Mouse (Mus musculus) neural tube, embryonic 11.5 days (tissue): Measurements from ENCODE around the gene Elmsan1. TPM values are rescaled to one million over a fixed set of nuclear protein-coding genes. Genes with fewer than 3 reads are reported as not detected.
"Not testable (repeated sequence)": the region's sequence is repeated elsewhere in the genome, so short reads cannot be mapped to it uniquely, and the experiment has no call there.

Source experiments
- ATAC-seq: fragments of 200-750 bp; cut with Nextera tagmentation; 2 replicates; pipeline ENCODE4 v1.8.0; 2017; ENCODE audit warnings: moderate number of reproducible peaks, mild to moderate bottlenecking, moderate TSS enrichment, moderate library complexity; ENCODE audit not compliant: insufficient read depth, low FRiP score, low TSS enrichment
- DNase-seq: peaks from one replicate; pipeline ENCODE4 v3.0.0-alpha.2; 2015; ENCODE audit warnings: low spot score
- H3K27ac ChIP-seq: fragments of 300-500 bp; sonication (generic); 2 replicates; pipeline ENCODE4 v1.5.1; 2014; ENCODE audit warnings: low read depth, mild to moderate bottlenecking, low read length
- H3K27me3 ChIP-seq: fragments of 300-500 bp; sonication (generic); 2 replicates; pipeline ENCODE4 v1.6.1; 2014; ENCODE audit warnings: mild to moderate bottlenecking, low read length, mixed read lengths; ENCODE audit not compliant: control insufficient read depth, insufficient read depth
- H3K36me3 ChIP-seq: fragments of 300-500 bp; sonication (generic); 2 replicates; pipeline ENCODE4 v1.6.1; 2014; ENCODE audit warnings: mild to moderate bottlenecking, low read length, moderate library complexity, mixed read lengths; ENCODE audit not compliant: control insufficient read depth, insufficient read depth
- H3K4me1 ChIP-seq: fragments of 300-500 bp; sonication (generic); 2 replicates; pipeline ENCODE4 v1.6.1; 2014; ENCODE audit warnings: low read length, mixed read lengths; ENCODE audit not compliant: control insufficient read depth, insufficient read depth
- H3K4me2 ChIP-seq: fragments of 300-500 bp; sonication (generic); 2 replicates; pipeline ENCODE4 v1.6.1; 2014; ENCODE audit warnings: low read depth, mild to moderate bottlenecking, moderate library complexity
- H3K4me3 ChIP-seq: fragments of 300-500 bp; sonication (generic); 2 replicates; pipeline ENCODE4 v1.5.1; 2014; ENCODE audit warnings: low read depth, low read length
- H3K9ac ChIP-seq: fragments of 300-500 bp; sonication (generic); 2 replicates; pipeline ENCODE4 v1.6.1; 2014; ENCODE audit warnings: mild to moderate bottlenecking, low read length
- H3K9me3 ChIP-seq: fragments of 300-500 bp; sonication (generic); 2 replicates; pipeline ENCODE4 v1.6.1; 2016; ENCODE audit warnings: low read length; ENCODE audit not compliant: control insufficient read depth
- WGBS: fragments of 180-500 bp; shearing (Covaris S2); extraction: QIAGEN DNeasy Blood & Tissue Kit; methylation state at CpG from one replicate; pipeline ENCODE4 v1.1.7; 2014; 5-methylcytosine and 5-hydroxymethylcytosine counted together
- polyA plus RNA-seq: library from polyadenylated mRNA; unstranded; fragments of >200 nt; fragmentation: Nextera tagmentation; extraction: Ambion mirVana; gene quantifications from 2 replicates; pipeline ENCODE4 v1.2.1, GENCODE M21; 2014

Gene Elmsan1
- polyA plus RNA-seq, 1 experiment from 2014 or later = 4.4 TPM

DNA sequence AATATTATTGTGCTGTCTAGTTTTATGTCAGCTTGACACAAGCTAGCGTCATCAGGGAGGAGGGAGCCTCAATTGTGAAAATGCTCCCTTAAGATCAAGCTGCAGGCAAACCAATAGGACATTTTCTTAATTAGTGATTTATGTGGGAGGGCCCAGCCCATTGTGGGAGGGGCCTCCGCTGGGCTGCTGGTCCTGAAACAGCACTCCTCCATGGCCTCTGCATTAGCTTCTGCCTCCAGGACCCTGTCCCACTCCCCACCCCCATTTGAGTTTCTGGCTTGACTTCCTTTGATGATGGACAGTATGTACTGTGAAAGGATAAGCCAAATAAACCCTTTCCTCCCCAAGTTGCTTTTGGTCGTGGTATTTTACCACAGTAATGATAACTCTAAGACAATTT is 111.7 kb downstream of the Elmsan1 start:
- ATAC-seq = no peak
- no peak for DNase-seq
- H3K4me2 ChIP-seq = no peak overlapping the region
- no peak overlapping the region for H3K9ac ChIP-seq
- no peaks in the 10 kb centered on the region for H3K4me1 ChIP-seq
- no peaks in the 10 kb centered on the region for H3K27me3 ChIP-seq
- H3K27ac ChIP-seq = no peak overlapping the region
- WGBS = 77% methylated on average over 3 of the region's 3 CpGs
- no peak overlapping the region for H3K4me3 ChIP-seq
- H3K36me3 ChIP-seq = no peaks in the 10 kb centered on the region
- no peaks in the 10 kb centered on the region for H3K9me3 ChIP-seq

DNA sequence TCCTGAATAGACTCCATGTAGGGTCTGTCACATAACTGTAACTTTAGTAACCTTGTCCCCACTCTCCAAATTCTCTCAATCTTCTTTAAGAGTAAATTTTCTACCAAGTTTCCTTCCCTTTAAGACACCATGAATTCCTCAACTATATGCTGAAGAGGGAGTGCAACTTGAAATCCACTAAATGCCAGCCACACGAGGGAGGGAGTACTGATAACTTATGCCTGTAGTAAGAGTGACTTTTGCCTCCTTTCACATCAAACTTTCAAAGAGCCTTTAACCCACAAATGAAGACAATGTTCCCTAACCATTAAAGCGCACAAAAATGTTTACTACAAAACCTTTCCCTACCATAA is 117.2 kb downstream of the Elmsan1 start:
- WGBS = 63% methylated on average over 2 of the region's 2 CpGs
- Histone ChIP-seq H3K27ac (no peak overlapping the region), H3K9ac (peak overlapping the region; percentile 67), H3K4me3 (peak overlapping the region; percentile 34), H3K27me3 (no peaks in the 10 kb centered on the region), H3K4me2 (peak overlapping the region; percentile 79), H3K36me3 (no peaks in the 10 kb centered on the region), H3K9me3 (no peaks in the 10 kb centered on the region), H3K4me1 (no peaks in the 10 kb centered on the region)
- no peak for DNase-seq
- no peak for ATAC-seq

DNA sequence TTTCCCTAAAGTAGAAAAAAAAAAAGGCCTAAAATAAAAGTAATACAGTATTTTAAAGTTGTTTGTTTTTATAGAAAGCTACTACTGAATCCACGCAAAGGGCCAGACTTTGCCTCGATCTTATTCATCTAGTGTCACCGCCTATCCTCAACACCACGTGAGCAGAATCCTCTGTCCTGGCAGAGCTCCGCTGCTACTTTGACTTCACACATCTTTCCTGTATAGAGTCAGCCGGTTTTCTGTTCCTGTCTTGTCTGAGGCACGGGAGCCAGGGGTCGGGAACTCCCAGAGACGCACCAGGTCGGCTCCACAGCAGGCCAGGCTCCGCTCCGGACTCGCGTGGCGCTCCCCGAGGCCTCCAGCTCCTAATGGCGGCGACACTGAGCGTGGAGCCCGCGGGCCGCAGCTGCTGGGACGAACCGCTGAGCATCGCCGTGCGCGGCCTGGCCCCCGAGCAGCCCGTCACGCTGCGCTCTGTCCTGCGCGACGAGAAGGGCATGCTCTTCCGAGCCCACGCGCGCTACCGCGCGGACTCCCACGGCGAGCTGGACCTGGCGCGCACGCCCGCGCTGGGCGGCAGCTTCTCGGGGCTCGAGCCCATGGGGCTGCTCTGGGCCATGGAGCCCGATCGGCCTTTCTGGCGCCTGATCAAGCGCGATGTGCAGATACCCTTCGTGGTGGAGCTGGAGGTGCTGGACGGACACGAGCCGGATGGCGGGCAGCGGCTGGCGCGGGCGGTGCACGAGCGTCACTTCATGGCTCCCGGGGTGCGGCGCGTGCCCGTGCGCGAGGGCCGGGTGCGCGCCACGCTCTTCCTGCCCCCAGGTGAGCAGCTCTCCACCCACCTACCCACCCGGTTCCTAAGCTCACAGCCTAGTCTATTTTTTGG is 117.8 kb downstream of the Elmsan1 start, which contains the start of gene Acot6:
Gene Acot6, plus strand, starts transcription at position 51 of the 889 bp plus-strand sequence.
- ATAC-seq (peak; percentile 27; the same call in 1 of the 2 replicates), DNase-seq (peak; percentile 63)
- not testable (repeated sequence) for H3K36me3 ChIP-seq, H3K27ac ChIP-seq, H3K27me3 ChIP-seq, H3K9me3 ChIP-seq, H3K4me1 ChIP-seq
- Histone ChIP-seq H3K4me3 (peak within 1 kb of the TSS; percentile 34), H3K4me2 (peak within 1 kb of the TSS; percentile 79), H3K9ac (peak within 1 kb of the TSS; percentile 67)
- WGBS = under 1% methylated on average over 65 of the region's 80 CpGs

DNA sequence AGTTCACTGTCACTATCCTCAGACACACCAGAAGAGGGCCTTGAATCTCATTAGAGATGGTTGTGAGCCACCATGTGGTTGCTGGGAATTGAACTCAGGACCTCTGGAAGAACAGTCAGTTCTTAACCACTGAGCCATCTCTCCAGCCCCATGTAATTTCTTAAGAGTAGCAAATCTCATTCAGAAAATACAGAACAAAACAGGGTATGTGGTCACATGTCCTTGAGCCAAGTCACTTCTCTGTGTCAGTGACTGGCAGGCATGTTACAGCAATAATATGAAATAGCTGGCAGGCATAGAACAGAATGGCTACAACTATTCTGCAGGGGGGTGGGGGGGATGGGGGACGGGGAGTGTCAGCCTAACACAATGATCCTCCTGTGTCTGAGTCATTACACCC is 118.6 kb downstream of the Elmsan1 start:
- Histone ChIP-seq H3K36me3 (no peaks in the 10 kb centered on the region), H3K9me3 (no peaks in the 10 kb centered on the region), H3K4me2 (no peak overlapping the region), H3K9ac (no peak overlapping the region), H3K27ac (no peak overlapping the region), H3K4me3 (no peak overlapping the region), H3K27me3 (no peaks in the 10 kb centered on the region), H3K4me1 (no peaks in the 10 kb centered on the region)
- DNase-seq (no peak), ATAC-seq (no peak)
- WGBS = 65% methylated on average over 1 of the region's 1 CpGs

DNA sequence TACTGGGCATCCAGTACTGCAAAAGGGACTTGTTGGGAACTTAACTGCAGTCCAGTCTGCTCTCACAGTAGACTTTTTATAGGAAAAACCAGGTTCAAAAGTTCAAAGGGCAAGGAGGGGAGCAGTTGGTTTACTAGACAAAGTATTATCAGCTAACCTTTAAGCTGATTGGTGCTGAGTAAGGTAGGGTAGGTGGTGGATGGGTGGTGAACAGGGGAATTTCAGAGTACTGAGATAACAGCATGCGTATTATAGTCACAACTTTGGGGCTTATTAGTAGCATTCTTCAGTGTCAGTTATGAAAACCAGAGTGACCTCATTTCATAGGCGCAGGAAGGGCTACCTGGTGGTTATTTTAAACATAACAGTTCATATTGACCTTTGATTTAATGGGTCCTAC is 119.1 kb downstream of the Elmsan1 start:
- Histone ChIP-seq H3K4me2 (no peak overlapping the region), H3K27ac (no peak overlapping the region), H3K9me3 (no peaks in the 10 kb centered on the region), H3K4me3 (no peak overlapping the region), H3K36me3 (no peaks in the 10 kb centered on the region), H3K27me3 (no peaks in the 10 kb centered on the region), H3K9ac (no peak overlapping the region), H3K4me1 (no peaks in the 10 kb centered on the region)
- ATAC-seq (no peak), DNase-seq (no peak)
- 97% methylated on average over 2 of the region's 2 CpGs for WGBS

Other genes with a start within 250 kb of the Elmsan1 start
- gene Heatr4, start 234.0 kb downstream of the Elmsan1 start, polyA plus RNA-seq = not detected in 2 replicates
- gene Acot2, start 231.0 kb downstream of the Elmsan1 start, polyA plus RNA-seq = 12.6 and 14.9 TPM in 2 replicates
- gene Acot1, start 209.4 kb downstream of the Elmsan1 start, polyA plus RNA-seq = 62.4 and 74.8 TPM in 2 replicates
- 0.13 and 0.14 TPM in 2 replicates for gene Acot4, start 180.5 kb downstream of the Elmsan1 start, polyA plus RNA-seq
- not detected in 2 replicates for gene Gm49366, start 179.9 kb downstream of the Elmsan1 start, polyA plus RNA-seq
- 0.12 and 0.20 TPM in 2 replicates for gene Acot3, start 166.7 kb downstream of the Elmsan1 start, polyA plus RNA-seq
- not detected in 2 replicates for gene Acot5, start 149.6 kb downstream of the Elmsan1 start, polyA plus RNA-seq
- gene Acot6, start 118.2 kb downstream of the Elmsan1 start, polyA plus RNA-seq = 0.82 and 1.3 TPM in 2 replicates
- 5.5 and 6.2 TPM in 2 replicates for gene Dnal1, start 104.5 kb downstream of the Elmsan1 start, polyA plus RNA-seq
- 1.6 and 2.5 TPM in 2 replicates for gene Pnma1, start 70.4 kb downstream of the Elmsan1 start, polyA plus RNA-seq
- gene Ptgr2, start 66.4 kb upstream of the Elmsan1 start, polyA plus RNA-seq = 15.5 and 16.4 TPM in 2 replicates
- 119 and 125 TPM in 2 replicates for gene Zfp410, start 98.0 kb upstream of the Elmsan1 start, polyA plus RNA-seq
- 43.0 and 44.5 TPM in 2 replicates for gene Coq6, start 142.8 kb upstream of the Elmsan1 start, polyA plus RNA-seq
- 7.5 and 9.7 TPM in 2 replicates for gene Fam161b, start 143.0 kb upstream of the Elmsan1 start, polyA plus RNA-seq
- 9.9 and 12.4 TPM in 2 replicates for gene Entpd5, start 190.1 kb upstream of the Elmsan1 start, polyA plus RNA-seq
- 0.84 and 1.2 TPM in 2 replicates for gene Bbof1, start 190.2 kb upstream of the Elmsan1 start, polyA plus RNA-seq
- gene Rnf113a2, start 198.3 kb upstream of the Elmsan1 start, polyA plus RNA-seq = 28.1 and 29.7 TPM in 2 replicates
- 22.3 and 25.7 TPM in 2 replicates for gene Aldh6a1, start 232.1 kb upstream of the Elmsan1 start, polyA plus RNA-seq
- gene Lin52, start 232.5 kb upstream of the Elmsan1 start, polyA plus RNA-seq = 33.7 and 36.1 TPM in 2 replicates